Mouse (Mus musculus): Measurements from ENCODE around the gene Snd1. TPM values are rescaled to one million over a fixed set of nuclear protein-coding genes. Genes with fewer than 3 reads are reported as not detected.

Gene Snd1
- polyA plus RNA-seq, 1 experiment from 2014 or later, result 56.6 TPM

- H3K36me3 ChIP-seq (ENCODE audit: insufficient read depth, low read length), result no peaks in the 10 kb centered on the region
- no peak for TF ChIP-seq CTCF (IDR thresholded peaks at IDR 0.05)
- no peak for TF ChIP-seq EP300 (IDR thresholded peaks at IDR 0.05)
- DNase-seq (ENCODE audit: low spot score) (no peak), ATAC-seq (no peak)
- no peaks in the 10 kb centered on the region; the same call in 1 of the 2 replicates for H3K4me1 ChIP-seq (ENCODE audit: insufficient read depth, low read depth, low read length)
- no peaks in the 10 kb centered on the region for H3K27me3 ChIP-seq (replicated peaks; ENCODE audit: insufficient read depth, low read length)
- WGBS, result 75% methylated on average over 9 of the region's 9 CpGs
- no peak overlapping the region for H3K4me3 ChIP-seq (ENCODE audit: low read depth, low read length)
- H3K9me3 ChIP-seq (ENCODE audit: low read length), result no peaks in the 10 kb centered on the region
- H3K9ac ChIP-seq (replicated peaks; ENCODE audit: low read depth), result no peak overlapping the region
- no peak overlapping the region for H3K27ac ChIP-seq (ENCODE audit: low read length)
- no peak overlapping the region for H3K4me2 ChIP-seq (replicated peaks; ENCODE audit: low read depth, low read length)
These were observed 375.5 kb downstream of the Snd1 start for GRCm38 (mm10) chr6:28850326-28850900.

- 72% methylated on average over 7 of the region's 7 CpGs for WGBS
These were observed 377.4 kb downstream of the Snd1 start for GRCm38 (mm10) chr6:28852342-28852741.

GRCm38 (mm10) chr6:28853164-28853563, 378.2 kb downstream of the Snd1 start:
- Histone ChIP-seq H3K9me3 (ENCODE audit: low read length) (no peaks in the 10 kb centered on the region), H3K27me3 (replicated peaks; ENCODE audit: insufficient read depth, low read length) (no peaks in the 10 kb centered on the region), H3K27ac (ENCODE audit: low read length) (no peak overlapping the region), H3K4me2 (replicated peaks; ENCODE audit: low read depth, low read length) (no peak overlapping the region), H3K4me3 (ENCODE audit: low read depth, low read length) (no peak overlapping the region), H3K4me1 (ENCODE audit: insufficient read depth, low read depth, low read length) (no peaks in the 10 kb centered on the region; the same call in 1 of the 2 replicates), H3K36me3 (ENCODE audit: insufficient read depth, low read length) (no peaks in the 10 kb centered on the region), H3K9ac (replicated peaks; ENCODE audit: low read depth) (no peak overlapping the region)
- 36% methylated on average over 3 of the region's 3 CpGs for WGBS
- DNase-seq (ENCODE audit: low spot score), result no peak
- no peak for ATAC-seq
- TF ChIP-seq EP300 (IDR thresholded peaks at IDR 0.05) (no peak), CTCF (IDR thresholded peaks at IDR 0.05) (no peak)

More at GRCm38 (mm10) chr6:28852342-28852741, 377.4 kb downstream of the Snd1 start:
- H3K36me3 ChIP-seq (ENCODE audit: insufficient read depth, low read length), result no peaks in the 10 kb centered on the region
- H3K27ac ChIP-seq (ENCODE audit: low read length), result no peak overlapping the region
- no peak overlapping the region for H3K4me3 ChIP-seq (ENCODE audit: low read depth, low read length)
- H3K9ac ChIP-seq (replicated peaks; ENCODE audit: low read depth), result no peak overlapping the region
- no peak for DNase-seq (ENCODE audit: low spot score)
- H3K27me3 ChIP-seq (replicated peaks; ENCODE audit: insufficient read depth, low read length), result no peaks in the 10 kb centered on the region
- no peaks in the 10 kb centered on the region; the same call in 1 of the 2 replicates for H3K4me1 ChIP-seq (ENCODE audit: insufficient read depth, low read depth, low read length)
- TF ChIP-seq CTCF (IDR thresholded peaks at IDR 0.05) (no peak), EP300 (IDR thresholded peaks at IDR 0.05) (no peak)
- no peak for ATAC-seq
- H3K9me3 ChIP-seq (ENCODE audit: low read length), result no peaks in the 10 kb centered on the region
- H3K4me2 ChIP-seq (replicated peaks; ENCODE audit: low read depth, low read length), result no peak overlapping the region

- Histone ChIP-seq H3K4me3 (ENCODE audit: low read depth, low read length) (no peak overlapping the region), H3K9ac (replicated peaks; ENCODE audit: low read depth) (no peak overlapping the region), H3K4me1 (ENCODE audit: insufficient read depth, low read depth, low read length) (no peaks in the 10 kb centered on the region; the same call in 1 of the 2 replicates), H3K9me3 (ENCODE audit: low read length) (no peaks in the 10 kb centered on the region), H3K27ac (ENCODE audit: low read length) (no peak overlapping the region), H3K4me2 (replicated peaks; ENCODE audit: low read depth, low read length) (no peak overlapping the region), H3K36me3 (ENCODE audit: insufficient read depth, low read length) (no peaks in the 10 kb centered on the region), H3K27me3 (replicated peaks; ENCODE audit: insufficient read depth, low read length) (no peaks in the 10 kb centered on the region)
- TF ChIP-seq EP300 (IDR thresholded peaks at IDR 0.05), result no peak
- no peak for TF ChIP-seq CTCF (IDR thresholded peaks at IDR 0.05)
- WGBS, result 55% methylated on average over 2 of the region's 2 CpGs
- DNase-seq (ENCODE audit: low spot score) (no peak), ATAC-seq (no peak)
These were observed 378.7 kb downstream of the Snd1 start for GRCm38 (mm10) chr6:28853654-28854053.

GRCm38 (mm10) chr6:28854598-28854997, 379.7 kb downstream of the Snd1 start:
- TF ChIP-seq CTCF (IDR thresholded peaks at IDR 0.05) (no peak), EP300 (IDR thresholded peaks at IDR 0.05) (no peak)
- Histone ChIP-seq H3K4me3 (ENCODE audit: low read depth, low read length) (no peak overlapping the region), H3K27ac (ENCODE audit: low read length) (no peak overlapping the region), H3K9ac (replicated peaks; ENCODE audit: low read depth) (no peak overlapping the region), H3K27me3 (replicated peaks; ENCODE audit: insufficient read depth, low read length) (no peaks in the 10 kb centered on the region), H3K4me2 (replicated peaks; ENCODE audit: low read depth, low read length) (no peak overlapping the region), H3K9me3 (ENCODE audit: low read length) (no peaks in the 10 kb centered on the region), H3K4me1 (ENCODE audit: insufficient read depth, low read depth, low read length) (no peaks in the 10 kb centered on the region; the same call in 1 of the 2 replicates), H3K36me3 (ENCODE audit: insufficient read depth, low read length) (no peaks in the 10 kb centered on the region)
- DNase-seq (ENCODE audit: low spot score) (no peak), ATAC-seq (no peak)
- WGBS, result 81% methylated on average over 8 of the region's 8 CpGs

GRCm38 (mm10) chr6:28855442-28855841, 380.5 kb downstream of the Snd1 start:
- Histone ChIP-seq H3K4me3 (ENCODE audit: low read depth, low read length) (no peak overlapping the region), H3K36me3 (ENCODE audit: insufficient read depth, low read length) (no peaks in the 10 kb centered on the region), H3K9ac (replicated peaks; ENCODE audit: low read depth) (no peak overlapping the region), H3K9me3 (ENCODE audit: low read length) (no peaks in the 10 kb centered on the region), H3K27ac (ENCODE audit: low read length) (no peak overlapping the region), H3K27me3 (replicated peaks; ENCODE audit: insufficient read depth, low read length) (no peaks in the 10 kb centered on the region), H3K4me2 (replicated peaks; ENCODE audit: low read depth, low read length) (no peak overlapping the region), H3K4me1 (ENCODE audit: insufficient read depth, low read depth, low read length) (no peaks in the 10 kb centered on the region; the same call in 1 of the 2 replicates)
- 32% methylated on average over 3 of the region's 3 CpGs for WGBS
- no peak for DNase-seq (ENCODE audit: low spot score)
- no peak for TF ChIP-seq EP300 (IDR thresholded peaks at IDR 0.05)
- no peak for TF ChIP-seq CTCF (IDR thresholded peaks at IDR 0.05)
- ATAC-seq, result no peak

All from lung, postnatal 0 days (tissue).